Mouse (Mus musculus): ENCODE measurements around the gene Snrk.

Gene Snrk

DNA sequence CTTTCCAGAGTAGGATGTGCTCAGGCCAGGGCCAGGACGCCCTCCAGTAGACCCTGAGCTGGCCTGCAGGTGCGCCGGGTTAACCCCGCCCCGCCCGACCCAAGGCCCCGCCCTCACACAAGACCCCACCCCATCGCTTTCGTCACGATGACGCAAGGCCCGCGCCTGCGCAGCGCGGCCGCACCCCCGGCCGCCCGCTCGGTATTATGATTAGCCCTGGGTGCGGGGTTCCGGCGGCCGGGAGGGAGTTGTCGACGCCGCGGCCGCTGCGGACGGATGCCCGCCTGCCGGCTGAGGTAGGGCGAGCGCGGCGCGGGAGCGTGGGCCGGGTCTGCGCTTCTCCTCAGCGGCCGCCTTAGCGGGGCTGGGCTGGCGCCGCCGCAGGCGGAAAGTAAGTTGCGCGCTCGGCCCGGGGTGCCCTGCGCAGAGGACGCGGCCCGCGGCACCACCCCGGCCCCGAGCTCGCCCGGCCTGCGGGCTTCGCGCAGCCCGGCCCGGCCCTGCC is at the start of gene Snrk:
TSS of gene Snrk (plus strand) at position 155 of the 505 bp plus-strand sequence.
- peak; percentile 74 for DNase-seq (ENCODE audit: low spot score)

DNA sequence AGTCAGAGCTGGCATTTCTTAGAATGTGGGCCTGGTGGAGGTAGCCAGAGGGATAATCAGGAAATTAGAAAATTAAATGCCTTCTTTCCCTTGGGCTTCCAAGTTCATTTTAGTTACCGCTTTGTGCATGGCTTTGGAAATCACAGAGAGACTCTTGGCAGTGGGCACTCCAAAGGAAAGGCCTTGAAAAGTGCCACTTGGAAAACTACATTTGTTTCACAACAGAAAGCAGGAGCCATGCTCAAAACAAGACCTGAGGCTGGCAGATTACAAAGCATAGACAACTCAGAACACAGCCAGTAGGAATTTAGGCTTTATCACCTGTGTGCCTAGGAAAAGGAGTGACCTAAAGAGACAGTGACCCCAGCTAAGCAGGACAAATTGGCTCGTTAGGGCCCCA is 49.4 kb upstream of the Snrk start:
- no peak for DNase-seq (ENCODE audit: low spot score)

DNA sequence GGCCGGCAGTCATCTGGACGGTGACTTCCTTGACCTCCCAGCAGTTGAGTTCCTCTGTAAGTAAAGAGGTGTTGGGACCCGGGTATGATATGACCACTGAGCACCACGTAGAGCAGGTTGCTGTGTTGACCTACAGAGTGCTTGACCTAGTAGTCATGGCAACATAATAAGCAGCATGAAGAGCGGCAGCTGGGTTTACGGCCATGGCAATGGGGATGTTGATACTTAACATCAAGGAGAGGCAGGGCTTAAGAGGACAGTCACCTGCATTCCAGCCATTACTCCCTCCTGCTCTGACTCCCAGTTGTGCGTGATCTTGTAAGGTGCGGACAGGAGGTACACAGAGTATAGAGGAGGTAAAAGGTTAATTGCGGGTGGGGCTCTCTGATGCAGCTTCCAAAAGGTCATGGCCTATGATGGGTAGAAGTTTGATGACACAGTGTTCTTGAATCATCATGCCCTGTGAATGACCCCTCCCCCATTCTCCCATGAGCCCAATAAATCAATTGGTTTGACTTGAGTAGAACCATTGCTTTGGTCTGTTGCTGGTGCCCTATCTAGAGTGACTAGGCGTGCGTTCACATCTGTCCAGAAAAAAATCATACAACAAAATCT is 47.4 kb upstream of the Snrk start:
- DNase-seq (ENCODE audit: low spot score) = no peak

DNA sequence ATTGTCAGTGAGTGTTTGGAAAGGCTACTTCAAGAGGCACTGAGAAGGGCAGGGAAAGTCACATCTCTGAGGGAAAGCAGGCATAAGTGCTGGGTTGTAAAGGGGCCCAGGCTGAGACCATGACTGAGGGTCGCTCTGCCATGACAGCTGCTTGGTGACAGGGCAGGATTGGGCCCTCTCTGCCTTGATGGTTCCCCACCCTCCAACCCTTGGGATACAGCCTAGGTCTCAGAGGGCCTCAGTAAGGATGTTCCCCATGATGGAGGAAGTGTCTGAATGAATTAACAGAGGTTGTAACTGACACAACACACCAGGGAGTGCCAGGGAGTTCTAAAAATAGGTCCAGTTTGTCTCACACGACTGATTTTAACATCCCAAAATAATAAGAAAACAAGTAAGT is 43.1 kb upstream of the Snrk start:
- no peak for DNase-seq (ENCODE audit: low spot score)

DNA sequence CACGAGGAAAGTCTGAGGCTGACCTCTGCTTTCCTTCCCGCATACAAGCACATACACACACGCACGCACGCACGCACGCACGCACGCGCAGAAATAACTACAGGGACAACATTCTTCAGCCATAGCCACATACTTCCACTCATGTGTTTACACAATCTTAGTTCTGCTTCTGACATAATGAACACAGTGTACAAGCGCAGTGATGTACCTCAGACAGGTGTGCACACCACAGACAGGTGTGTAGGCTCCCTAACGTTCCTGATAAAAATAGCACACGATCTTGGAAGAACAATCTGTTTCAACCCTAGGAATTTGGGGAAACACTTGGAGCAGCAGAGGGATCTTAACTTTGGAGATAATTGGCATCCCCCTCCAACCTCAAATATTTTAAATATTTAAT is 42.5 kb upstream of the Snrk start:
- no peak for DNase-seq (ENCODE audit: low spot score)

DNA sequence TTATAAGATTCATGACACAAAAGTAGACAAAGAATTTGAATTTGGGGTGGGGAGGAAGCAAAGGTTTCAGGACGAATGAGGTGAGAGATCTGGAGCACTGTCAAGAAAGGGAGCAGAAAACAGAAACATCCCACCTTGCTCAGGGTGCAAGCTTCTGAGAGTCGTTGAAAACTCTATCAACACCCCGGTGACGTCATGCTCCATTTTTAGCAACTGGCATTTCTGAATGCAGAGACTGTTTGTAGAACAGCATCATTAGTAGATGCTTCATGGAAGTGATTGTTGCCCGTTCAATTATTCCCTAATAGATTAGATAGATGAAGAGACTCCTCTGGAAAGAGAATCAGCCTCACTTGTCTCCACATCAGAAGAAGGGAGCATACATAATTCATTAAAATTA is 38.6 kb upstream of the Snrk start:
- no peak for DNase-seq (ENCODE audit: low spot score)

DNA sequence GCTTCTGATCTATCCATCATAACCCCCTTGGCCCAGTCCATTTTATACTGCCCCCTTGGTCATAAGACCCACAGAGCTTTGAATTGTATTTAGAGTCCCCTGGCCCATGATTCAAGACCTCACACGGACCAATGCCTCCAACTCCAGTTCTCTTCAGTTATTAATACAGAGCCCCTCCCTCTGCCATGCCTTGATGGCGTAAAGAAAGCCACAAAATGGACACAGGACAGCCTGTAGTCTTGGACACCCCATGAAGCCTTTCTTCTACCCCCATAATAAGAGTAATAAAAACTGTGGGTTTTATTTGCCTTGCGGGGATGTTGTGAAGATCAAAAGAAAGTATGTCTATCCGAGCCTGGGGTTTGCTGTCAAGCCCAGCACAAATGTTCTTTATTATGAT is 33.4 kb upstream of the Snrk start:
- DNase-seq (ENCODE audit: low spot score) = no peak

DNA sequence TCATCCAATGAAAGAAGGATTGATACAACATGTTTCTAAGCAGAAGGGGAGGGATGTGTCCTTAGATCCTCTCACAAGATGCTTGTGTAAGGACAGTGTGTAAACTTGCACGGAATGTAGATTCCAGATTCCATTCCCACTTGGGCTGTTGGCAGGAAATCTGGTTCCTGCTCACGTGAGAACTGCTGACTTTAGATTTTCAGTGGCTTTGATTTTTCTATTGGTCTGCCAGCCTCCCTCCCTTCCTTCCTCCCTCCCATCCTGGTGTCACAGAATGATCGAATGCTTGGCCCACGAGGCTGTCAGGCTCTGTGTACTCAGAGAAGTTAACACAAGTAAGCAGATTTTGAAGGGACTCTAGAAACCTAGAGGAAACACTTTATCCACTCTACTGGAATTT is 32.9 kb upstream of the Snrk start:
- DNase-seq (ENCODE audit: low spot score) = no peak

DNA sequence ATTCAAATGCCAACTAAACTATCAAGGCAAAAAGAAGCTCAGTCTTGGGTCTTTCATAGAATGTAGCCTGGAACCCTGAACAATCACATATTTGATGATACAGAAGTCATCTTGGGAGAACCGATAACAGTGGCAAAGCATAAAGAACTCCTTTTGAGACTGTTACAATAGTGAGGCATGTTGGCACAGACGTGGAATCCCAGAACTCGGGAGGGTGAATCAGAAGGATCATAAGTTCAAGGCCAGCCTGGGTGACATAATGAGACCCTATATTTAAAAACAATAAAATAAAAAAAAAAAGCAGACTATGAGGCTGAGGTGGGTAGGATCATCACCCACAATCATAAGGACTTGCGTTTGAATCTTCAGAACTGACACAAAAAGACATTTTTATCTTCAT is 32.4 kb upstream of the Snrk start:
- DNase-seq (ENCODE audit: low spot score) = no peak

DNA sequence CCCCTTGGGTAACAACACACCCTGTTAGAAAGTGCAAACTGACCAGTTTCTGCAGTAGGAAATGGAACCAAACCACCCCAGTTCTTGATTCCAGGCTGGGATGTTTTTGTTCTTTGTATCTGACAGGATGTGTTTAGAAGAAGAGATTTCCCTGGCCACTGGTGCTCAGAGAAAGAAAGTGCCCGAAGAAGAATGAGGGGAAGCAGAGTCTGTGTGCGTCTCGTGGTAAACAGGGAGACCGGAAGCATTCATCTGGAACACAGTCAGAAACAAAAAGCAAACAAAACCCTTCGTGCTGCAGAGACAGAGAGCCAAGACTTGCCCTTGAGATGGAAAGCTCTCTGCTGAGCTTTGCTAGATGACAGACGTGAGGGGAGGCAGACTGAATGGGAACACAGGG is 32.0 kb upstream of the Snrk start:
- no peak for DNase-seq (ENCODE audit: low spot score)

DNA sequence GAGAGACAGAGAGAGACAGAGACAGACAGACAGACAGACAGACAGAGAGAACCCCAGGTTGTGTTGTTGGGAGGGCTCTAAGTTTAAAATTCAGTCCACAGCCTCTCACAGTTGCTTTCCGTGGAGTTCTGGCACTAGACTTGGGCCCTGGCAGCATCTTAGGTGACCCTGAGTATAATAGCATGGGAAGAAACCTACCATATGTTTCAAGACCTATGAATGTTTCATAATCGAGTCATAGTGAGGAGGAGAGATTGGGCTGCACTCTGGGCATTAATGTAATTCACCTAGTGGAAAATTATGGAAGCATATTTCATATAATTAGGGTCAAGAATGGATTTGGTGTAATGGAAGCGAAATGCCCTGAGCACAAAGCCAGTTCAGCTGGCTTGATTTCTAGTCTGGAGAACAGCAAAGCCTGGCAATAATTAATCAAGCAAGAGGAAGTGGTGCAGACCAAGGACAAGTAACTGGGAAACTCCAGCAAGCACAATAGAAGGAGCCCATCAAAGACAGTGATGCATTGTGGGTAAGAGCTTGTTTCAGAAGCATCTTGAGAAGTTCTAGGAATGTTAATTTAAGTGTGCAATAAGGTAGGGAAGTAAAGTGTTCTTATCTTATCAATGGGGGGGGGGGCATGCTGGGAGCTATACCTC is 31.4 kb upstream of the Snrk start:
- no peak for DNase-seq (ENCODE audit: low spot score)

DNA sequence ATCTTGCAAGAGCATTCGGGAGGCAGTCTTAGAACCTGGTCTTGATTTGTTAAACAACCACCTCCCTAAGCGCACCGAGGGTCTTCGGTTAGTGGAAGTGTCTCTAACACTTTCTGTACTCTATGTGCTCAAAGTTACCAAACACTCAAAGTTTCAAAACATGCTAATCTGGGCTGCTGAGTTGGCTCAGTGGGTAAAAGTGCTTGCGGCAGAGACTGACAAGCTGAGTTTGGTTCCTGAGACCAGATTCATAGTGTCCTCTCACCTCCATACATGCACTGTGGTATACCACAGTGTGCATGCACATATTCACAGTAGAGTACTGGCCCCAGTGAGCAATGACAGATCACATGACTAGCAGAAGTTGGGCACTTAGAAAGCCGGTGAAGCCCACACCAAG is 30.0 kb upstream of the Snrk start:
- DNase-seq (ENCODE audit: low spot score) = no peak

DNA sequence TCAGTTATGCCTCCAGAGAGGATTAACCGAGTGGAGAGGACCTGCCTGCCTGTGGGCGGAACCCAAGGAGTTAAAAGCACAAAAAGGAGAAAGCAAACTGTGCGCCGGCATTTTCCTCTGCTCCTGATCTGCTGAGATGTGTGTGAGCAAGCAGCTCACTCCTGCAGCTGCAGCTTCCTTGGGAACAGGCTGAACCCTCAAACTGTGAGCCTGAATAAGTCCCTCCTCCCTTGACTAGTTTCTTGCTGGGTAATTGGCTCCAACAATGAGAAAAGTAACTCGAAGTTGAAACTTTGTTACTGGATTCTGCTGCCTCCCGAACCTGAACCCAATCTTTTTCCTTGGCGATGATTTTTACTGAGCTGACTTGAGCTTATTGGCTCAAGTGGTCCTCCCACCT is 25.9 kb upstream of the Snrk start:
- DNase-seq (ENCODE audit: low spot score) = no peak

DNA sequence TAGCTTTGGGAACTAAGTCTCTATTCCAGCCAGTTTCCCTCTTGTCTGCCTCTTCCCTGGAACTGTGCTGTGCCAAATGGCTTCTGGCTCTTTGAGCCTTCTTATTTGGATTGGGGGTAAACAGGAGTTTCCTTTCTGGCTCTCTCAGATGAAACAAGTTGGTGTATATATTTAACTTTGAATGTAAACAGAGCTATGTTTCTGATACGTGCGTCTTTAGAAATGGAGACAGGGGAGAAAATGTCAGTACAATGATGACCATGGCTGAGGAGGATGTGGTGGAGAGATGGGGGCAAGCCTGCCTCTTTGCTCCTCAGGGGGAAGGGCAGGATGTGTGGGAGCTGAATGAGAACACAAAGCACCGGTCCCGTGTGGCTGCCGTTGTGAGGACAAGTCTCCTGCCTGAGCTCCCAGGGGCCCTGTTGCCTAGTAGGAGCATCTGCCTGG is 25.3 kb upstream of the Snrk start:
- no peak for DNase-seq (ENCODE audit: low spot score)

DNA sequence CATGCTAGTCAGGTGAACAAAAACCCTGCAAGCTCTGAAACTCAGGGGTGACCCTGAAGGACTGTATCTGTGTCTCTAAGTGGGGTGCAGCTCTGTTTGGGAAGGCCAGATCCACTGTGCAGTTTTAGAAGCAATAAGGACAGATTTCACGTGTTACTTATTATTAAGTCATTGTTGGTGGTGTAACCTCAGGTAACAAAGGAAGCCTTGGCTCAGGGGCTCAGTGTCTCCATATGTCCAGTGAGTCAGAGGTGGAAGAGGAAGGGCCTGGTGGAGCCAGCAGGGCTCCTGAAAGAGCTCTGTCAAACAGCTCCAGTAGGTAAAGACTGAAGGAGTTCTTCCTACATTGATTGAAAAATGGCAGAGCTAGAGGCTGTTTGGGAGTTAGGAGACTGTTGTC is 22.9 kb upstream of the Snrk start:
- DNase-seq (ENCODE audit: low spot score) = no peak

DNA sequence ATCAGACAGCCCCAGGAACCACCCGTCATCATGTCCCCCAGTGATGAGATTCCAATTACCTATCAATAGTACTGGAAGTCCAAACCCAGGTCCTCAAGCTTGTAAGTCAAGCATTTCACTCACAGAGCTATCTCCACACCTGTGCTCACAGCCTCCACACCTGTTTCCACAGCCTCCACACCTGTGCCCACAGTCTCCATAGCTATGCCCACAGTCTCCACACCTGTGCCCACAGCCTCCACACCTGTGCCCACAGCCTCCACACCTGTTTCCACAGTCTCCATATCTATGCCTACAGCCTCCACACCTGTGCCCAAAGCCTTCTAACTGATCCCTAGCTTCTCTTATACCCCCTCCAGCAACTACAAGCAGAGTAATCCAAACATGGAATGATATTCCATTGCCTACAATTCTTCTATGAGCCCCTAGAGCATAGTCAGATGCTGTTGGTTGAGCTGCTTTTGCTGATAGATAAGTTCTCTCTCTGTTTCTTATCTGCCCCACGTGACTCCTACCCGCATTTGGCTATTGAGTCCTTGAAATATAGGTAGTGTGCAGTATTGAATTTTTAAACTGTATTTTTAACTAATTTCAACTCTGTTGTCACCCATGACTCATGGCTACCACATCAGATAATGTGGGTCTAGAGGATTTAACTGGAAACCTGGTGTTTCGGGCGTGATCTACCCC is 20.1 kb upstream of the Snrk start:
- DNase-seq (ENCODE audit: low spot score) = no peak

DNA sequence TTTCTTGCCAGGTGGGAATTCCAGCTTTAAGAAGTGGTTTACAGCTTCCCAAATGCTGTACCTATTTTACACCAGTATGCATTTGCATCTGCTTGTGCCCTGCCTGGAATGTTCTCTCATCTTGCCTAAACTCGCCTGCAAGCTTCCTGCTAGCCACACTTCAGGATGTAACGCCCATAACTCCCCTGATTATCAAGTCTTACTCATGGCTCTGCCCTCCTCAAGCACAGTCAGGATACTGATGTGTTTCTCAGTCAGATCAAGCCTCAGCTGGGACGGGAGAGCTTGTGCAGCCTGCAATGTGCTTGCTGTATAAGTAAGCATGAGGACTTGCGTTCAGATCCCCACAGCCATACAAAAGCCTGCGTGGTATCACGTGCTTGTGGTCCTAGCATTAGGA is 19.5 kb upstream of the Snrk start:
- DNase-seq (ENCODE audit: low spot score) = no peak

DNA sequence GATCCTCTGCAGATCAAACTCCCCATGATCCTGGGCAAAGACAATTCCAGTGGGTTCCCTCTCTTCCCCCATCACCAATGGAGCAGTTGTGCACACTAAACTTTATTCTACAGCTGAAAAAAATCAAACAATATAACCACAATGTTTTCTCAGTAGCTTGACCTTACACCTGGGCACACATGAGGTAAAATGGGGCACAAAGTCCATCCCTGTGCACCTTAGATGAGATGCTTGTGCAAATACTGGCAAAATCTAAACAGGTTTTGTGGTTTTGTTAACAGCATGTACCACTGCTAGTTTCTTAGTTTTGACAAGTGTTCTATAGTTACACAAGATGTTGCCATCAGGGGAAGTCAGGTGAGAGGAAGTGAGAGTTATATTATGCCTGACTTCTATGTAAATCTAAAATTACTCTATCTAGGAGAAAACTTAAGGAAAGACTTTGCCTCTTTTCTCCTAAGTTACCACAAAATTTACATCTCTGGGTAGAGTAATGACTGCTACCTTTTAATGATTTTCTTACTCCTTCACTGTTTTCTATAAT is 16.4 kb upstream of the Snrk start:
- DNase-seq (ENCODE audit: low spot score) = no peak

DNA sequence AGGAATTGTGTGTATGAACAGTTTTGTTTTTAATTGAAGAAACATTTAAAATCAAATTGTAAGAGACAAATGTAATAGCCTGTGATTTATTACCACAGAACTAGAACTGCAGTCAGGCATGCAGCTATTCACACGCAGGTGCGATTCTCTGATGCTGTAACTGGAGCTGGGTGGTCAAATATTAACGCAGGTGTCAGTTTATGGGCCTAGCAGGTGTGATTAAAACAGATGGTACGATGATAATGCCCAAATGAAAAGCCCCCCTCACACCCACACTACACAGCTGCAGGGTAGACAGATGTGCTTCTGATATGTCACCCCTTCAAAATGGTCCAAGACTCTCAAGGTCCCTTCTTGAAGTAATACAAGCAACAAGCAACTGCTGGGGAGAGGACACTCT is 15.9 kb upstream of the Snrk start:
- DNase-seq (ENCODE audit: low spot score) = no peak

DNA sequence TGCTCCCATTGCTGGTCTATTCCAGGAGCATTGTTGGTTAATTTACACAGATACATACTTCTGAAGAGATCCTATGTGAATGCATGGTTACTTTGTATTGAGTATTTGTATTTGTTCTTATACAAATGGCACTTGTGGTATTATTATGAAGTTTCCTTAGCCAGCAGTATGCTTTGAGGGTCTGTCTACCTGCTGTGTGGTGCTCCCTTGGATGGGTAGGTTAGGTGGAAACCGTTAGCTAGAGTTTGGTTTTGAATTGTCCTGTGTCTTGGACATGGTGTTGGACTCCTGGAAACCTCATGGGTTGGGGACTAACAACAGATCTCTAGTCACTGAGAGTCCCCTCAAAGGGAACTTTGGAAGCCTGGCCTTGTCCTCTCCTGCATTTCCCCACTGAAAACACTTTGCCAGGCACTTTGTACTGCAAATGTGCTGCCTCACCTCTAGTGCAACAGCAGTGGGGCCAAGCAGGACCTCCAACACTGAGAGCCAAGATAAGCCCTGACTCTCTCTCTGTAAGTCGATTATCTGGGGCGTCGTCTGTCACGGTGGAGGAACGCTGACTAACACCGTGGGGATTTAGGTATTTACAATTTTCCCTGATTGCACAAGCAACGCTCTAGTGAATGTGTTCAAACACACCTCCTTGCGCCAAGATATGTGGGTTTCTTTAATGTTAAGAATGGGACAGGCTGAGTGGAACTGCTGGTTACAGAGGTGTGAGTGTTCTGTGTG is 13.3 kb upstream of the Snrk start:
- no peak for DNase-seq (ENCODE audit: low spot score)

DNA sequence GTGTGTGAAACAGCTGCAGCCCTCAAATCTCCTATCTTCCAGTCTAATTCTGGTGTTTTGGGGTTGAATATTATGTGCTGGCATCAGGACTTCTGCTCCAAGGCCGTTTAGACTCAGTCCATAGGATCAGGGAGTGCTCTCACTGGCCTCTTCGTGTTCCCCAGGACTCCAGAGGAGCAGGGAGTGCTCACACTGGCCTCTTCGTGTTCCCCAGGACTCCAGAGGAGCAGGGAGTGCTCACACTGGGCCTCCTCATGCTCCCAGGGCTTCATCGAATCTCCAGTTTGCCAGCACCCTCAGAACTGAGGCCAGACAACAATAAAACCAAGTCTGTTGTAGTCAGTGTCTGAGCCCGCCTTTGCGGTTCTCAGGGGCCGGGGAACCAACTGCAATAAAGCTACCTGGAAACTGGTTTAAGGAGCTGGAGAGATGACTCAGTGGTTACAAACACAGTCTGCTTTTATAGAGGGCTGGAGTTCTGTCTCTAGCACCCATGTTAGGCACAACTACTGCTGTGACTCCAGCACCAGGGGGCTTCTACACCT is 12.7 kb upstream of the Snrk start:
- no peak for DNase-seq (ENCODE audit: low spot score)

DNA sequence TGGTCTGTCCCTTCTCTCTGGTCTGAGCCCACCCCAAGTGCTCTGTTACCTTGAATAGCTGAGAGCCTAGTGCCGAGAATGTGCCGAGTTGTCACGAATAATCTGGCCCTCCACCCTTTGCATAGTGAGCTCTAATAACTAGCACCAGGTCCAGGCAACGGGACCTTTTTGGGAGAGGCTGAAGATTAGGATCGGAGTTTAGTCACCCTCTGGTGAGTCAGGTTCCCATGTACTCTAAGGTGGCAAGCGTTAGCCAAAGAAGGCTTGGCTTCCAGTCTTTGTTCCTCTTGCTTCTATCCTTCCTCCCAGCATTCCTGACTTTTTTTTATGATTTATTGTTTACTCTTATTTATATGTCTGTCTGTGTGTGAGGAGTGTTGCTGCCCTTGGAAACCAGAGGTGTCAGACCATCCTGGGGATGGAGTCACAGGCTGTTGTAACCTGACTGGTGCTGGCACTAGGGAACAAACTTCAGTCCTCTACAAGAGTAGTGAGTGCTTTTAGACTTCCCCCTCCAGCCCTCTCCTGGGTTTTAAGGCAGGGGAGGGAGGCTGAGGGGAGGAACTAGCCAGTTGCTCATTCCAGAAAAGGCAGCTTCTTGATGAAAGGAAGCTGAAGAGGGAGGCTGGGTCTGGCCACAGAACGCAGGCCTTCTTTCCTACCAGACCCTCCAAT is 9.2 kb upstream of the Snrk start:
- no peak for DNase-seq (ENCODE audit: low spot score)

All from left cerebral cortex, adult 11 months (tissue).